Mouse (Mus musculus) midbrain, postnatal 0 days (tissue): ENCODE measurements around the gene Rhoc. TPM values are rescaled to one million over a fixed set of nuclear protein-coding genes. Genes with fewer than 3 reads are reported as not detected.

Experiments used
- ATAC-seq: fragments of 200-750 bp; cut with Nextera tagmentation; 2 replicates; pipeline ENCODE4 v1.8.0; 2017; ENCODE audit warnings: moderate number of reproducible peaks, mild to moderate bottlenecking, moderate TSS enrichment, moderate library complexity; ENCODE audit not compliant: low FRiP score
- DNase-seq: peaks from one replicate; pipeline ENCODE4 v3.0.0-alpha.2; 2015; ENCODE audit warnings: low spot score
- H3K27ac ChIP-seq: fragments of 300-500 bp; sonication (generic); 2 replicates; pipeline ENCODE4 v1.5.1; 2014; ENCODE audit warnings: low read depth, mild to moderate bottlenecking, low read length, mixed read lengths
- H3K27me3 ChIP-seq: fragments of 300-500 bp; sonication (generic); 2 replicates; pipeline ENCODE4 v1.6.1; 2014; ENCODE audit warnings: low read length, control low read depth, mixed read lengths; ENCODE audit not compliant: insufficient read depth
- H3K36me3 ChIP-seq: fragments of 300-500 bp; sonication (generic); 2 replicates; pipeline ENCODE4 v1.6.1; 2014; ENCODE audit warnings: low read length, control low read depth, mixed read lengths; ENCODE audit not compliant: insufficient read depth
- H3K4me1 ChIP-seq: fragments of 300-500 bp; sonication (generic); 2 replicates; pipeline ENCODE4 v1.6.1; 2014; ENCODE audit warnings: mild to moderate bottlenecking, control low read depth, antibody characterized with exemption, low read length, mixed read lengths; ENCODE audit not compliant: insufficient read depth
- H3K4me2 ChIP-seq: fragments of 300-500 bp; sonication (generic); 2 replicates; pipeline ENCODE4 v1.6.1; 2014; ENCODE audit warnings: low read depth, mild to moderate bottlenecking, low read length, mixed read lengths; ENCODE audit not compliant: poor library complexity, severe bottlenecking
- H3K4me3 ChIP-seq: fragments of 300-500 bp; sonication (generic); 2 replicates; pipeline ENCODE4 v1.5.1; 2014; ENCODE audit warnings: low read depth, mild to moderate bottlenecking, low read length, moderate library complexity
- H3K9ac ChIP-seq: fragments of 300-500 bp; sonication (generic); replicated peaks from 2 replicates; pipeline ENCODE4 v1.6.1; 2014; ENCODE audit warnings: mild to moderate bottlenecking, low read length, moderate library complexity, mixed read lengths; ENCODE audit not compliant: poor library complexity, severe bottlenecking
- H3K9me3 ChIP-seq: fragments of 300-500 bp; sonication (generic); 2 replicates; pipeline ENCODE4 v1.6.1; 2016; ENCODE audit warnings: low read length, control low read depth
- CTCF ChIP-seq: IDR thresholded peaks from 2 replicates; pipeline ENCODE4 v1.5.1; 2016; ENCODE audit warnings: antibody characterized with exemption, mild to moderate bottlenecking
- WGBS: fragments of 180-500 bp; shearing (Covaris S2); extraction: QIAGEN DNeasy Blood & Tissue Kit; methylation state at CpG from one replicate; pipeline ENCODE4 v1.1.7; 2014; 5-methylcytosine and 5-hydroxymethylcytosine counted together
- polyA plus RNA-seq: library from polyadenylated mRNA; unstranded; fragments of >200 nt; fragmentation: Nextera tagmentation; extraction: Ambion mirVana; gene quantifications from 2 replicates; pipeline ENCODE4 v1.2.1, GENCODE M21; 2015
- total RNA-seq: library from RNA; depleted of rRNA; stranded (reverse); fragments of >200 nt; gene quantifications from 2 replicates; pipeline ENCODE4 v1.2.3, GENCODE M21; 2014

Gene Rhoc
- total and polyA plus RNA-seq, 2 experiments from 2014 or later: 39.9 to 50.9 TPM

DNA sequence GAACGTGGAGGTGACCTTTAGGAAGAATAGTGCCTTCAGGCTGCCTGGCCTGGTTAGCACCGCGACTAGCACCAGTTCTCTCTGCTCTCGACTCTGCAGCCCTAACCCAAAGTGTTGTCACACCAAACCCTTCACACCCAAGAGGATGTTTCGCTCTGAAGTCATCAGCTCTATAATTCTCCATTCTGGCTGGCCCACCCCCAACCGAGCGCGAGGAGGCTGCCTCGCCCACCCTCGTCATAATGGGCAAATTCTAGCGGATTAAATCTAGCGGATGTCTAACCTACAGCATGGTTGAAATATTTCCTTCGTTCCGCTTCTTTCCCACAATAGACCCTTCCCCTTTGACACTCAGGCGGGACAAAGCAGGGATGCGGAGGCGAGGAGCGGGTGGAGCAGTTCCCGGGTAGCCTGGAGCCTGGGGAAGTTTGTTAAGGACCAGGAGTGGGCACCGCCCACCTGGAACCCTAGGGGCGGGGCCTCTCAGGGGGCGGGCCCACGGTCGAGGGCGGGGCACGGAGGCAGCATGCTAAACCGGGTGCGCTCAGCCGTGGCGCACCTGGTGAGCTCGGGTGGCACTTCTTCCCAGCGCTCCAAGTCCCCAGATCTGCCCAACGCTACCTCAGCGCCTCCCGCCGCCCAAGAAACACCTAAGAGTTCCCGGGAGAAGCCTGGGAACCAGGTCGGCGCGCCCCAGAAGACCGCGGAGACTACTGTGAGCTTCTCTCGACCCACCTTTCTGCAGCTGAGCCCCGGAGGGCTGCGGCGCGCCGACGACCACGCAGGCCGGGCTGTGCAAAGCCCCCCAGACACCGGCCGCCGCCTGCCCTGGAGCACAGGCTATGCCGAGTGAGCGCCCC is 7.4 kb upstream of the Rhoc start, which contains the start of gene Ppm1j:
Gene Ppm1j (plus strand): TSS at position 496 of the 860 bp plus-strand sequence.
- WGBS: 1% methylated on average over 55 of the region's 56 CpGs

GRCm38 (mm10) chr3:104781471-104781903 is 6.7 kb upstream of the Rhoc start, which contains the start of gene Fam19a3:
Fam19a3 (minus strand) TSS chr3:104781840.
- Histone ChIP-seq H3K9ac (peak within 1 kb of the TSS; percentile 40; the same call in 1 of the 2 replicates), H3K27ac (no peak within 1 kb of the TSS), H3K4me2 (peak within 1 kb of the TSS; percentile 88), H3K9me3 (no peaks in the 10 kb centered on the region), H3K36me3 (no peaks in the 10 kb centered on the region), H3K4me1 (peaks cover 8% of the 10 kb centered on the region; the same call in 1 of the 2 replicates), H3K27me3 (peaks cover 71% of the 10 kb centered on the region), H3K4me3 (peak within 1 kb of the TSS; percentile 43)
- ATAC-seq (no peak), DNase-seq (no peak)
- 0% methylated on average over 24 of the region's 26 CpGs for WGBS
- TF ChIP-seq CTCF: no peak; the same call in 1 of the 2 replicates

More for the DNA sequence above, 7.4 kb upstream of the Rhoc start, which contains the start of gene Ppm1j:
- Histone ChIP-seq H3K9ac (peak within 1 kb of the TSS; percentile 40; the same call in 1 of the 2 replicates), H3K4me3 (peak within 1 kb of the TSS; percentile 43), H3K36me3 (no peaks in the 10 kb centered on the region), H3K4me1 (peaks cover 8% of the 10 kb centered on the region; the same call in 1 of the 2 replicates), H3K27me3 (peaks cover 74% of the 10 kb centered on the region), H3K4me2 (peak within 1 kb of the TSS; percentile 88), H3K27ac (no peak within 1 kb of the TSS), H3K9me3 (no peaks in the 10 kb centered on the region)
- ATAC-seq (no peak), DNase-seq (no peak)
- no peak for TF ChIP-seq CTCF

GRCm38 (mm10) chr3:104782061-104782681 is 6.0 kb upstream of the Rhoc start:
- Histone ChIP-seq H3K4me1 (peaks cover 8% of the 10 kb centered on the region; the same call in 1 of the 2 replicates), H3K27me3 (peaks cover 64% of the 10 kb centered on the region), H3K27ac (no peak overlapping the region), H3K4me2 (peak overlapping the region; percentile 88), H3K9ac (no peak overlapping the region), H3K36me3 (no peaks in the 10 kb centered on the region), H3K9me3 (no peaks in the 10 kb centered on the region), H3K4me3 (peak overlapping the region; percentile 43; the same call in 1 of the 2 replicates)
- no peak; the same call in 1 of the 2 replicates for TF ChIP-seq CTCF
- 25% methylated on average over 12 of the region's 12 CpGs for WGBS
- no peak for ATAC-seq
- DNase-seq: peak; percentile 23

DNA sequence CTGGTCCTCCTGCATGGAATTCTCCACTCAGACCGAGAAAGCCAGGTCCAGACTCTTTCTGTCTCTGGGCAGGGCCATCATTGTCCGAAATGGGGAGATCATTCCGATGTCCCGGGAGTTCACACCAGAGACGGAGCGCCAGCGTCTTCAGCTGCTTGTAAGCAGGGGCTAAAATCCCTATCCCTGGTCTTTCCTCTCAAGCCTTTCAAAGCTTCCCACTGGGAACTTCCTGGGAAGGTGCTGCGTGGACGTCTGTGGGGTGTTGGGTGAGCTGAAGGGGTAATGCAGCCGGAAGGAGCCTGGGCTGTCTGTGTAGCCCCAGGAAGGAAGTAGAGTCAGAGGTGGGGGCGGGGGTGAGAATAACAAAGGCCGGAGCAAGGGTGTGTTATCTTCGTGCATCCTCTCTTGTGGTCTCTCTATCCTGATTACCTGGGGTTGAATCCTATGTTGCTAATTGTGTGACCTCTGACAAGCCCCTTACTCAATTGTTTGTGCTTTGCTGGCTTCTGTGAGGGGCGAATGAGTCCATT is 4.1 kb upstream of the Rhoc start:
- no peak overlapping the region for H3K4me2 ChIP-seq
- no peak for ATAC-seq
- H3K4me1 ChIP-seq: peaks cover 8% of the 10 kb centered on the region
- no peak for TF ChIP-seq CTCF
- DNase-seq: no peak
- no peak overlapping the region for H3K4me3 ChIP-seq
- H3K27ac ChIP-seq: no peak overlapping the region
- 42% methylated on average over 14 of the region's 14 CpGs for WGBS
- no peaks in the 10 kb centered on the region for H3K9me3 ChIP-seq
- no peak overlapping the region for H3K9ac ChIP-seq
- H3K27me3 ChIP-seq: peaks cover 56% of the 10 kb centered on the region
- H3K36me3 ChIP-seq: no peaks in the 10 kb centered on the region

DNA sequence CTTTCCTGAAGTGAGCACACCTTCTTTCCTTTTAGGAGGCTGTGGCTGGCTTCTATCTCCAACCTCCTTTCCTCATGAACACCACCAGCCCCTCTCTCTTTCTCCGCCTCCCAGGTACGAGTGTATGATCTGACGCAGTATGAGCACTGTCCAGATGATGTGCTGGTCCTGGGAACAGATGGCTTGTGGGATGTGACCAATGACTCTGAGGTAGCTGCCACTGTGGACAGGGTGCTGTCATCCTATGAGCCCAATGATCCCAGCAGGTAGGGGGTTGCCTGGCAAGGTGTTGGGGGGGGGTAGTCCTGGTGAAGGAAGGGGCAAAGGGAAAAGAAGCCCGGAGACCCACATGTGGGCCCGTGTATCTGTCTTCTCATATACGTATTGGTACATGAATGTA is 2.9 kb upstream of the Rhoc start:
- no peak overlapping the region for H3K4me2 ChIP-seq
- no peak overlapping the region for H3K9ac ChIP-seq
- ATAC-seq: no peak
- 95% methylated on average over 6 of the region's 6 CpGs for WGBS
- H3K9me3 ChIP-seq: no peaks in the 10 kb centered on the region
- H3K27ac ChIP-seq: no peak overlapping the region
- H3K27me3 ChIP-seq: peaks cover 58% of the 10 kb centered on the region
- no peaks in the 10 kb centered on the region for H3K36me3 ChIP-seq
- DNase-seq: no peak
- H3K4me3 ChIP-seq: no peak overlapping the region
- H3K4me1 ChIP-seq: peaks cover 8% of the 10 kb centered on the region
- no peak for TF ChIP-seq CTCF
